In genomic region chr8:88201641-88202040, GRCm38 (mm10) we compare ENCODE assay signal across 10 mouse cellular contexts. TPM values are rescaled to one million over a fixed set of nuclear protein-coding genes. Genes with fewer than 3 reads are reported as not detected.
DNase-seq lines count a peak whose midpoint lies in the region; ATAC-seq and TF ChIP-seq lines count a peak whose summit lies in the region.
"Had no signal": no experiment of that assay in that cellular context is flagged by ENCODE, and none has a peak within 500 bp of the region (broad histone marks: within the 10 kb centered on the region; RNA-seq: fewer than 3 reads in every experiment).

No protein-coding gene starts in this region.

- H3K27me3 ChIP-seq in kidney, postnatal 0 days (ENCODE audit: insufficient read depth, low read length): no peaks in the 10 kb centered on the region
- H3K27me3 ChIP-seq in forebrain, embryonic 11.5 days (ENCODE audit: control insufficient read depth, insufficient read depth, low read length): no peaks in the 10 kb centered on the region
- no peaks in the 10 kb centered on the region for H3K27me3 ChIP-seq in intestine, postnatal 0 days (replicated peaks; ENCODE audit: control insufficient read depth, insufficient read depth, low read length)
- H3K27me3 ChIP-seq in midbrain, postnatal 0 days (ENCODE audit: insufficient read depth, low read length): no peaks in the 10 kb centered on the region
- H3K27me3 ChIP-seq in cerebellum, adult 2 months (ENCODE audit: control insufficient read depth, insufficient read depth, low read length): no peaks in the 10 kb centered on the region
- H3K27me3 ChIP-seq: Patski had no signal

- no peak for TF ChIP-seq CTCF in kidney, postnatal 0 days (IDR thresholded peaks at IDR 0.05; ENCODE audit: low read depth)
- TF ChIP-seq CTCF in intestine, postnatal 0 days (IDR thresholded peaks at IDR 0.05; ENCODE audit: low read depth): no peak
- no peak for TF ChIP-seq CTCF in midbrain, postnatal 0 days (IDR thresholded peaks at IDR 0.05)
- TF ChIP-seq CTCF in cerebellum, adult 2 months (IDR thresholded peaks at IDR 0.05; ENCODE audit: borderline replicate concordance, insufficient read depth, low read depth, low read length): no peak

- no peak for ATAC-seq in kidney, postnatal 0 days (replicated peaks; ENCODE audit: low FRiP score, low read depth)
- no peak for ATAC-seq in forebrain, embryonic 11.5 days (replicated peaks; ENCODE audit: low FRiP score)
- no peak for ATAC-seq in intestine, postnatal 0 days
- no peak for ATAC-seq in midbrain, postnatal 0 days (ENCODE audit: low FRiP score)
- ATAC-seq: Patski had no signal

- no peak overlapping the region for H3K9ac ChIP-seq in kidney, postnatal 0 days (ENCODE audit: low read depth, low read length)
- H3K9ac ChIP-seq in forebrain, embryonic 11.5 days (ENCODE audit: low read length): no peak overlapping the region
- H3K9ac ChIP-seq in intestine, postnatal 0 days (ENCODE audit: low read depth, low read length): no peak overlapping the region
- no peak overlapping the region for H3K9ac ChIP-seq in midbrain, postnatal 0 days (replicated peaks; ENCODE audit: low read length, poor library complexity, severe bottlenecking)

- peaks cover 19% of the 10 kb centered on the region for H3K4me1 ChIP-seq in kidney, postnatal 0 days (replicated peaks; ENCODE audit: insufficient read depth, low read length)
- peaks cover 8% of the 10 kb centered on the region for H3K4me1 ChIP-seq in forebrain, embryonic 11.5 days (replicated peaks; ENCODE audit: control insufficient read depth, insufficient read depth, low read length)
- H3K4me1 ChIP-seq in intestine, postnatal 0 days (replicated peaks; ENCODE audit: control insufficient read depth, insufficient read depth, low read length): 0 out of 2 replicates have a peak, but pooled peaks cover 8% of the 10 kb centered on the region
- H3K4me1 ChIP-seq in midbrain, postnatal 0 days (ENCODE audit: insufficient read depth, low read length): peaks cover 13% of the 10 kb centered on the region
- peaks cover 2% of the 10 kb centered on the region; the same call in 1 of the 2 replicates for H3K4me1 ChIP-seq in cerebellum, adult 2 months (ENCODE audit: control insufficient read depth, insufficient read depth, low read length)

- no peaks in the 10 kb centered on the region for H3K36me3 ChIP-seq in kidney, postnatal 0 days (ENCODE audit: insufficient read depth, low read length)
- H3K36me3 ChIP-seq in forebrain, embryonic 11.5 days (ENCODE audit: control insufficient read depth, insufficient read depth, low read length): no peaks in the 10 kb centered on the region
- H3K36me3 ChIP-seq in intestine, postnatal 0 days (ENCODE audit: control insufficient read depth, insufficient read depth): 0 out of 2 replicates have a peak, but pooled peaks cover 5% of the 10 kb centered on the region
- no peaks in the 10 kb centered on the region for H3K36me3 ChIP-seq in midbrain, postnatal 0 days (ENCODE audit: insufficient read depth, low read length)

- no peaks in the 10 kb centered on the region for H3K9me3 ChIP-seq in kidney, postnatal 0 days (replicated peaks; ENCODE audit: low read length)
- H3K9me3 ChIP-seq in forebrain, embryonic 11.5 days (ENCODE audit: control insufficient read depth, low read length): no peaks in the 10 kb centered on the region
- no peaks in the 10 kb centered on the region for H3K9me3 ChIP-seq in intestine, postnatal 0 days (ENCODE audit: control insufficient read depth)
- no peaks in the 10 kb centered on the region for H3K9me3 ChIP-seq in midbrain, postnatal 0 days (ENCODE audit: low read length)

- no peak for TF ChIP-seq POLR2A in cerebellum, adult 2 months (IDR thresholded peaks at IDR 0.05; ENCODE audit: borderline replicate concordance, insufficient read depth, low read length)

- H3K4me3 ChIP-seq in kidney, postnatal 0 days (replicated peaks; ENCODE audit: low read depth, low read length): no peak overlapping the region
- H3K4me3 ChIP-seq in forebrain, embryonic 11.5 days (ENCODE audit: low read depth, low read length): no peak overlapping the region
- no peak overlapping the region for H3K4me3 ChIP-seq in intestine, postnatal 0 days (ENCODE audit: low read depth, low read length)
- peak overlapping the region; percentile 94; the same call in 1 of the 2 replicates for H3K4me3 ChIP-seq in midbrain, postnatal 0 days (ENCODE audit: low read depth, low read length)
- no peak overlapping the region for H3K4me3 ChIP-seq in cerebellum, adult 2 months (replicated peaks; ENCODE audit: insufficient read depth, low read depth, low read length)

- WGBS in kidney, postnatal 0 days: 35% methylated on average over 3 of the region's 3 CpGs
- 38% methylated on average over 3 of the region's 3 CpGs for WGBS in forebrain, embryonic 11.5 days
- 40% methylated on average over 3 of the region's 3 CpGs for WGBS in intestine, postnatal 0 days
- WGBS in midbrain, postnatal 0 days: 38% methylated on average over 3 of the region's 3 CpGs
- WGBS in cerebellum, adult 2 months: 35% methylated on average over 3 of the region's 3 CpGs

- DNase-seq in kidney, postnatal 0 days (ENCODE audit: low spot score): no peak
- DNase-seq in kidney, postnatal 25 days: no peak
- DNase-seq in forebrain, embryonic 11.5 days (ENCODE audit: low spot score): no peak
- DNase-seq in midbrain, postnatal 0 days (ENCODE audit: low spot score): no peak
- no peak for DNase-seq in cerebellum, adult 2 months
- no peak for DNase-seq in left cerebral cortex, postnatal 10 days (ENCODE audit: extremely low spot score in 1 of 2, low spot score in 2 of 2)
- DNase-seq in urinary bladder, postnatal 25 days (ENCODE audit: low spot score): no peak
- DNase-seq: cerebellum, postnatal 25 days had no signal

- H3K4me2 ChIP-seq in kidney, postnatal 0 days (ENCODE audit: low read length): peak overlapping the region; percentile 94
- peak overlapping the region; percentile 94; the same call in 1 of the 2 replicates for H3K4me2 ChIP-seq in forebrain, embryonic 11.5 days (ENCODE audit: low read depth, low read length, severe bottlenecking)
- peak overlapping the region; percentile 93; the same call in 1 of the 2 replicates for H3K4me2 ChIP-seq in intestine, postnatal 0 days (replicated peaks; ENCODE audit: low read depth)
- H3K4me2 ChIP-seq in midbrain, postnatal 0 days (ENCODE audit: low read depth, low read length, poor library complexity, severe bottlenecking): peak overlapping the region; percentile 81

- intact Hi-C loops in left cerebral cortex, postnatal 10 days (cut with DNase I): loop anchor here (5.0 kb wide), 1 partner anchor 41 kb away; no protein-coding TSS in a partner anchor

- H3K27ac ChIP-seq in kidney, postnatal 0 days: no peak overlapping the region
- no peak overlapping the region for H3K27ac ChIP-seq in forebrain, embryonic 11.5 days (ENCODE audit: low read depth, low read length)
- H3K27ac ChIP-seq in intestine, postnatal 0 days (ENCODE audit: low read depth, low read length): no peak overlapping the region
- no peak overlapping the region for H3K27ac ChIP-seq in midbrain, postnatal 0 days (ENCODE audit: low read depth, low read length)
- H3K27ac ChIP-seq in cerebellum, adult 2 months (ENCODE audit: insufficient read depth, low read length): no peak overlapping the region

RNA-seq across cellular contexts. Expression of gene Tent4b, which starts 2.6 kb away (rescaled TPM):
- 7.3 and 7.6 TPM in 2 replicates for polyA plus RNA-seq in kidney, postnatal 0 days (2015; fragmentation: Nextera tagmentation; extraction: Ambion mirVana)
- 12.1 and 12.5 TPM in 2 replicates for polyA plus RNA-seq in forebrain, embryonic 11.5 days (2014; fragmentation: Nextera tagmentation; extraction: Ambion mirVana)
- polyA plus RNA-seq in intestine, postnatal 0 days (2015; fragmentation: Nextera tagmentation; extraction: Ambion mirVana): 5.9 and 6.1 TPM in 2 replicates
- total RNA-seq in midbrain, postnatal 0 days (2014; rRNA removed): 34.9 and 36.9 TPM in 2 replicates
- 7.9 and 8.9 TPM in 2 replicates for polyA plus RNA-seq in midbrain, postnatal 0 days (2015; fragmentation: Nextera tagmentation; extraction: Ambion mirVana)
- polyA plus RNA-seq in cerebellum, adult 2 months (2012; rRNA removed): 27.8 and 29.6 TPM in 2 replicates
- total RNA-seq in left cerebral cortex, postnatal 10 days (2021): 10 to 100 TPM; 33.8 to 37.0 TPM
